Mouse (Mus musculus): ENCODE measurements at regions not wholly inside any gene's neighbourhood (a gene's known extent, or its start where the extent isn't known, plus 50 kb on each side); places are given as distances from the start of the nearest gene placed in this dataset.

GRCm38 (mm10) chr15:68344652-68345051 lies 1843.9 kb upstream of the Lrrc6 start:
- no peaks in the 10 kb centered on the region for H3K36me3 ChIP-seq (replicated peaks in 1 of 2; ENCODE audit: control insufficient read depth in 1 of 2, insufficient read depth in 1 of 2, low read length in 1 of 2)
- in situ Hi-C loops (cut with MboI; ENCODE audit: low pct_ligation_motif_present, low pct_unique_long_range_greater_than_20kb, low sequenced_read_pairs) (no loop called here), dilution Hi-C loops (cut with MboI; ENCODE audit: extremely low pct_ligation_motif_present, extremely low pct_unique_long_range_greater_than_20kb, low sequenced_read_pairs) (no loop called here)
- no peak overlapping the region for H3K4me3 ChIP-seq (replicated peaks in 1 of 3; ENCODE audit: low read depth in 2 of 3, low read length in 2 of 3, poor library complexity in 1 of 3)
- no peaks in the 10 kb centered on the region for H3K27me3 ChIP-seq (replicated peaks)
- TF ChIP-seq ZKSCAN1 (IDR thresholded peaks at IDR 0.05; ENCODE audit: borderline replicate concordance, low read depth, low read length) = no peak
- TF ChIP-seq EP300 (IDR thresholded peaks at IDR 0.05; ENCODE audit: low read length) = no peak
- TF ChIP-seq E2F4 (IDR thresholded peaks at IDR 0.05; ENCODE audit: insufficient replicate concordance, low read depth, low read length) = no peak
- TF ChIP-seq RAD21 (IDR thresholded peaks at IDR 0.05; ENCODE audit: low read depth, low read length) = no peak
- no peak for TF ChIP-seq POLR2A (IDR thresholded peaks at IDR 0.05; ENCODE audit: low read depth, low read length)
- TF ChIP-seq JUND (conservative IDR thresholded peaks at IDR 0.05; ENCODE audit: low read depth, low read length) = no peak
- no peak for TF ChIP-seq IRF4 (IDR thresholded peaks at IDR 0.05; ENCODE audit: low read depth, low read length)
- TF ChIP-seq SIN3A (IDR thresholded peaks at IDR 0.05; ENCODE audit: low read length) = no peak
- no peak for TF ChIP-seq SMC3 (IDR thresholded peaks at IDR 0.05; ENCODE audit: low read depth, low read length)
- H3K9me3 ChIP-seq (replicated peaks; ENCODE audit: low read length) = no peaks in the 10 kb centered on the region
- DNase-seq (ENCODE audit: extremely low read depth) = no peak
- H3K9ac ChIP-seq (ENCODE audit: insufficient read depth, low read depth) = no peak overlapping the region
- H3K27ac ChIP-seq (ENCODE audit: insufficient read depth, low read depth) = no peak overlapping the region
- peaks cover 0 to 3% of the 10 kb centered on the region in 2 experiments; a peak in 1 of 4 replicates for H3K4me1 ChIP-seq (ENCODE audit: control insufficient read depth in 1 of 2, insufficient read depth in 2 of 2)
- H3K79me2 ChIP-seq (replicated peaks; ENCODE audit: control insufficient read depth, extremely low read depth, insufficient read depth, poor library complexity, severe bottlenecking) = no peaks in the 10 kb centered on the region
- H3K4me2 ChIP-seq (ENCODE audit: insufficient read depth, low read depth, poor library complexity, severe bottlenecking) = no peak overlapping the region

- no peak for DNase-seq (ENCODE audit: extremely low read depth)
- Histone ChIP-seq H3K9me3 (replicated peaks; ENCODE audit: low read length) (no peaks in the 10 kb centered on the region), H3K36me3 (replicated peaks in 1 of 2; ENCODE audit: control insufficient read depth in 1 of 2, insufficient read depth in 1 of 2, low read length in 1 of 2) (no peaks in the 10 kb centered on the region), H3K4me2 (ENCODE audit: insufficient read depth, low read depth, poor library complexity, severe bottlenecking) (no peak overlapping the region), H3K4me1 (ENCODE audit: control insufficient read depth in 1 of 2, insufficient read depth in 2 of 2) (peaks cover 0 to 3% of the 10 kb centered on the region in 2 experiments; a peak in 1 of 4 replicates), H3K27me3 (replicated peaks) (no peaks in the 10 kb centered on the region), H3K4me3 (replicated peaks in 1 of 3; ENCODE audit: low read depth in 2 of 3, low read length in 2 of 3, poor library complexity in 1 of 3) (no peak overlapping the region), H3K79me2 (replicated peaks; ENCODE audit: control insufficient read depth, extremely low read depth, insufficient read depth, poor library complexity, severe bottlenecking) (no peaks in the 10 kb centered on the region), H3K27ac (ENCODE audit: insufficient read depth, low read depth) (no peak overlapping the region), H3K9ac (ENCODE audit: insufficient read depth, low read depth) (no peak overlapping the region)
- TF ChIP-seq ZKSCAN1 (IDR thresholded peaks at IDR 0.05; ENCODE audit: borderline replicate concordance, low read depth, low read length) (no peak), TBP (conservative IDR thresholded peaks at IDR 0.05; ENCODE audit: low read depth, low read length) (no peak), CHD1 (IDR thresholded peaks at IDR 0.05; ENCODE audit: low read depth, low read length) (no peak), E2F4 (IDR thresholded peaks at IDR 0.05; ENCODE audit: insufficient replicate concordance, low read depth, low read length) (no peak), UBTF (IDR thresholded peaks at IDR 0.05; ENCODE audit: low read depth, low read length) (no peak), MAFK (IDR thresholded peaks at IDR 0.05; ENCODE audit: insufficient replicate concordance, low read length) (no peak), MXI1 (IDR thresholded peaks at IDR 0.05; ENCODE audit: low read depth, low read length) (no peak), POLR2AphosphoS2 (IDR thresholded peaks at IDR 0.05; ENCODE audit: low read depth, low read length) (no peak), KAT2A (IDR thresholded peaks at IDR 0.05; ENCODE audit: insufficient replicate concordance, low read length) (no peak), CTCF (conservative IDR thresholded peaks at IDR 0.05 in 1 of 2, IDR thresholded peaks at IDR 0.05 in 1 of 2; ENCODE audit: low read depth in 2 of 2, low read length in 2 of 2) (no peak), SIN3A (IDR thresholded peaks at IDR 0.05; ENCODE audit: low read length) (no peak), MAX (IDR thresholded peaks at IDR 0.05; ENCODE audit: low read length) (no peak), USF2 (conservative IDR thresholded peaks at IDR 0.05; ENCODE audit: low read depth, low read length) (no peak), BHLHE40 (IDR thresholded peaks at IDR 0.05; ENCODE audit: low read depth, low read length) (no peak), IRF4 (IDR thresholded peaks at IDR 0.05; ENCODE audit: low read depth, low read length) (no peak), MYC (IDR thresholded peaks at IDR 0.05; ENCODE audit: low read depth, low read length) (no peak)
- dilution Hi-C loops (cut with MboI; ENCODE audit: extremely low pct_ligation_motif_present, extremely low pct_unique_long_range_greater_than_20kb, low sequenced_read_pairs) (no loop called here), in situ Hi-C loops (cut with MboI; ENCODE audit: low pct_ligation_motif_present, low pct_unique_long_range_greater_than_20kb, low sequenced_read_pairs) (no loop called here)
These were observed 1841.8 kb upstream of the Lrrc6 start for GRCm38 (mm10) chr15:68342542-68342941.

All from CH12.LX (cell line).